Mouse (Mus musculus) neural tube, embryonic 12.5 days (tissue): ENCODE measurements around the gene Wfdc15b. TPM values are rescaled to one million over a fixed set of nuclear protein-coding genes. Genes with fewer than 3 reads are reported as not detected.

Experiments
- ATAC-seq: fragments of 200-750 bp; cut with Nextera tagmentation; 2 replicates; pipeline ENCODE4 v1.8.0; 2017; ENCODE audit warnings: low read depth, mild to moderate bottlenecking, moderate TSS enrichment, moderate library complexity; ENCODE audit not compliant: low FRiP score
- H3K27ac ChIP-seq: fragments of 300-500 bp; sonication (generic); 2 replicates; pipeline ENCODE4 v1.5.1; 2016
- H3K27me3 ChIP-seq: fragments of 300-500 bp; sonication (generic); replicated peaks from 2 replicates; pipeline ENCODE4 v1.6.1; 2016; ENCODE audit warnings: mild to moderate bottlenecking
- H3K36me3 ChIP-seq: fragments of 300-500 bp; sonication (generic); 2 replicates; pipeline ENCODE4 v1.6.1; 2016; ENCODE audit warnings: mild to moderate bottlenecking
- H3K4me1 ChIP-seq: fragments of 300-500 bp; sonication (generic); 2 replicates; pipeline ENCODE4 v1.6.1; 2016
- H3K4me2 ChIP-seq: fragments of 300-500 bp; sonication (generic); replicated peaks from 2 replicates; pipeline ENCODE4 v1.6.1; 2016; ENCODE audit warnings: mild to moderate bottlenecking
- H3K4me3 ChIP-seq: fragments of 300-500 bp; sonication (generic); 2 replicates; pipeline ENCODE4 v1.5.1; 2016
- H3K9ac ChIP-seq: fragments of 300-500 bp; sonication (generic); 2 replicates; pipeline ENCODE4 v1.6.1; 2016; ENCODE audit warnings: mild to moderate bottlenecking
- H3K9me3 ChIP-seq: fragments of 300-500 bp; sonication (generic); 2 replicates; pipeline ENCODE4 v1.6.1; 2016; ENCODE audit warnings: mild to moderate bottlenecking
- WGBS: fragments of 180-500 bp; shearing (Covaris S2); methylation state at CpG from one replicate; pipeline ENCODE4 v1.1.7; 2016; 5-methylcytosine and 5-hydroxymethylcytosine counted together
- polyA plus RNA-seq: library from polyadenylated mRNA; unstranded; fragments of >200 nt; fragmentation: Nextera tagmentation; extraction: Ambion mirVana; gene quantifications from 2 replicates; pipeline ENCODE4 v1.2.1, GENCODE M21; 2016

Gene Wfdc15b
- polyA plus RNA-seq, 1 experiment from 2014 or later: not detected

DNA sequence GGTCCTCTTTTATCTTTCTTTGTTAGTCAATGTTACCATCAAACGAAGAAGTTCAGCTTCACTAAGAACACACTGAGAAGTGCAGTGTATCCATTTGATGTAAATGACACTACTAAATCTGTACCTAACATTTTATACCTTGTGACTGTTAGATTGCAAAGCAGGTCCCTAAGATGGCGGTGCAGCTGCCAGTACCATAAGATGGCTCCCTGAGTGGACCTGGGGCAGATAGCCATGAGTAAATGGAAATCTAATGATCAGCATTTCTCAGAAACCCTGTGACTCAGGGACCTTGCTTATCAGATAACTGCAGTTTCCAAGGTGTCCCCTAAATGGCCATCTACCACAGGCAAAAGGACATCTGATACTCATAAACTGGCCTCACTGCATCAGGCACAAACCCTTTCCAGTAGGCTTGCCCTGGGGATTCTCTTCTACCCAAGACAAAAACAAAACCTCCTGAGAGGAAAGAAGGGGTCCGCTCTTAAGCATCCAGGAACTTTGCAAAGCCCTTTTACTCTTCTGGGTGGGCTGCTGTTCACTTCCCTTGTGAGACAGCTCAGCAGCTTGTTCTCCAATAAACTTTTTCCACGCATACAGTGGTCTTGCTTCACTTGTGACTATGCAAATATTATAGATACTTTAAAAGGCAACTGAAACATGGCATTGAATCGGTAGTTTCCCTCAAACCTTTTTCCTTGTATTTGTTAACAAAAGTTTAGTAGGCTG lies 25.3 kb downstream of the Wfdc15b start:
- H3K36me3 ChIP-seq: no peaks in the 10 kb centered on the region
- 87% methylated on average over 5 of the region's 5 CpGs for WGBS
- no peak overlapping the region for H3K4me2 ChIP-seq
- H3K27ac ChIP-seq: no peak overlapping the region
- H3K27me3 ChIP-seq: no peaks in the 10 kb centered on the region
- no peaks in the 10 kb centered on the region for H3K4me1 ChIP-seq
- no peaks in the 10 kb centered on the region for H3K9me3 ChIP-seq
- ATAC-seq: no peak
- H3K9ac ChIP-seq: no peak overlapping the region
- no peak overlapping the region for H3K4me3 ChIP-seq

DNA sequence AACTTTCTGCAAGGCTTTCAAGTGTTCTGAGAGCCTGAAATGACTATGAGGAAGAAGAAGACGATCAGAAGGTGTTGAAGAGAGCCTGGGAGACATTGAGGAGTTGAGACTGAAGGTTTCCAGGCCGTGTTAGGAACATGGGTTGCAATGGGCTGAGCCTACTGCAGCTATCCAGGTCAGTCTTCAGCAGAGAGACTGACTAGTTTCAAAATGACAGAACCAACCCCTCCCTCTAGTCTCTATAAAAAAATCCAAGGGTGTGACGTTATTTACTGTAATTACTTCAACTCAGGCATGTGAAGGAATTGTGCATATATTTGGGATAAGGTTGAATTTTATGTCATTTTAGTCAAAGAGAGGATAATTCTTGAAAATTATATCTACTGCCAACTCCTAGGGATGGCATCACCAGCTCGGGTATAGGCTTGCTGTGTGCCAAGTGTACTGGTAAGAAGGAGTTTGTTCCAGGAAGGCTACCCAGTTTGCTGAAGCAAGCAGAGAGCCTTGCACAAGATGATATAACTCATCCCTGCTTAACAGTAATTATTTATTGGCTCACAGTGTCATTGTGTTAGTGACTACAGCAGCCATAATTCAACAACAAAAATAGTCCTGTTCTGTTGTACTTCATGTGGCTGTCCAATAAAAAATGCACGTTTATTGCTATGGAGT lies 26.4 kb downstream of the Wfdc15b start:
- Histone ChIP-seq H3K4me3 (no peak overlapping the region), H3K36me3 (no peaks in the 10 kb centered on the region), H3K4me2 (no peak overlapping the region), H3K4me1 (no peaks in the 10 kb centered on the region), H3K27me3 (no peaks in the 10 kb centered on the region), H3K9me3 (no peaks in the 10 kb centered on the region), H3K27ac (no peak overlapping the region), H3K9ac (no peak overlapping the region)
- 85% methylated on average over 5 of the region's 5 CpGs for WGBS
- ATAC-seq: no peak

DNA sequence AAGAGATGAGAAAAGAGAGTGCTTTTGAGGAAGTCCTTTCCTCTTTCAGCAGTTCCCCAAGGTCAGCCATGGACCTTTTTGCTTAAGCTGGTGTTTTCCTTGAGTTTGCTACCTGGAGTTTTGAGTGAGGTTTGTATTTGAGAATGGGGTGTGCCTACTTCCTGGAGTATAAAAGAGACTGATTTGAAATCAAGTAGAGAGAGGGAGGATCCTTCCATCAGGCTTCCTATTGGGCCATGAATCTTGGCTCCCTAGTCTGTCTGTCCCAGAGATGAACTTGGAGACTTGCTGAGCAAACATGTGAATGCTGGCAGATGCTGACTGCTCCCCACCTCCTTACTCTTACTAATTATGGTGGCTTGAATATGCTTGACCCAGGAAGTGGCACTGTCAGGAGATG lies 29.2 kb downstream of the Wfdc15b start:
- H3K9ac ChIP-seq: no peak overlapping the region
- H3K27me3 ChIP-seq: no peaks in the 10 kb centered on the region
- H3K4me3 ChIP-seq: no peak overlapping the region
- no peaks in the 10 kb centered on the region for H3K36me3 ChIP-seq
- no peaks in the 10 kb centered on the region for H3K4me1 ChIP-seq
- ATAC-seq: no peak
- H3K9me3 ChIP-seq: no peaks in the 10 kb centered on the region
- H3K27ac ChIP-seq: no peak overlapping the region
- no peak overlapping the region for H3K4me2 ChIP-seq

DNA sequence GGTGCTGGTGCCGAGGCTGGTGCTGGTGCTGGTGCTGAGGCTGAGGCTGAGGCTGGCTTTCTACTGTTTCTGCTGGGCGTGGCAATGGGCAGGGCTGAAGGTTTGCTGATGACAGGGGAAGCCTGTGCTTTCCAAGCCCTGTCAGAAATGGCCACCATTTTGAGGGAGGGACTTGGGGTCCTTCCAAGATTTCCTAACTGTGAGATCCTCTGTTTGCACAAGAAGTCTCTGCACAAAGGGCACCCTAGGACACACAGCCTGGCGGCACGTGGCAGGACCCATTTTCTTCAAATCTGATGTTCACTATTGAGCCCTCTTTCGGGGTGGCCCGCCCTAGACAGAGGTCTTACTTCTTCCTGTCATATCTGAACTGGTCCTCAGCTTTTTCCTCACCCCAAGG lies 30.9 kb downstream of the Wfdc15b start, which contains the start of gene Wfdc12:
Gene Wfdc12, minus strand, starts transcription at position 33 of the 400 bp plus-strand sequence.
- H3K9me3 ChIP-seq: no peaks in the 10 kb centered on the region
- no peak within 1 kb of the TSS for H3K4me2 ChIP-seq
- no peaks in the 10 kb centered on the region for H3K27me3 ChIP-seq
- H3K27ac ChIP-seq: no peak within 1 kb of the TSS
- 89% methylated on average over 6 of the region's 6 CpGs for WGBS
- ATAC-seq: no peak
- H3K4me1 ChIP-seq: no peaks in the 10 kb centered on the region
- H3K9ac ChIP-seq: no peak within 1 kb of the TSS
- H3K36me3 ChIP-seq: no peaks in the 10 kb centered on the region
- no peak within 1 kb of the TSS for H3K4me3 ChIP-seq

DNA sequence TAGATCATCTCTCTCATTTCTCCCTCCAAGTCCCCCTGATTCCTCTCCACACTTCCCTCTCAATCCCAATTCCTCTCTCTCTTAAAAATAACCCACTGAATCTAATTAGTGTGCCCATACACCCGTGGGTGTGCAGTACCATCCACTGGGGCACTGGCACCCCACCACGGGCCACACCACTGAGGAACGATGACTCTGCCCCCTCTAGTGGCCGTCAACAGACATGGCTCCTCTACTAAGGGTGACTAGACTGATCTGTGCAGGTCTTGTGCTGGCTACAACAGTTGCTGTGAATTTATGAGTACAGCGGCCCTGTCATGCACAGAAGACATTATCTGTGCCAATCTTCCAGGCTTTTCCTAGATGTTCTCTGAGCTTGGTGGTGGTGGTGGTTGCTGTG lies 32.7 kb downstream of the Wfdc15b start:
- no peaks in the 10 kb centered on the region for H3K27me3 ChIP-seq
- no peaks in the 10 kb centered on the region for H3K9me3 ChIP-seq
- WGBS: 33% methylated on average over 5 of the region's 5 CpGs
- H3K4me3 ChIP-seq: no peak overlapping the region
- ATAC-seq: no peak
- no peaks in the 10 kb centered on the region for H3K4me1 ChIP-seq
- no peak overlapping the region for H3K9ac ChIP-seq
- no peak overlapping the region for H3K4me2 ChIP-seq
- no peak overlapping the region for H3K27ac ChIP-seq
- H3K36me3 ChIP-seq: no peaks in the 10 kb centered on the region

DNA sequence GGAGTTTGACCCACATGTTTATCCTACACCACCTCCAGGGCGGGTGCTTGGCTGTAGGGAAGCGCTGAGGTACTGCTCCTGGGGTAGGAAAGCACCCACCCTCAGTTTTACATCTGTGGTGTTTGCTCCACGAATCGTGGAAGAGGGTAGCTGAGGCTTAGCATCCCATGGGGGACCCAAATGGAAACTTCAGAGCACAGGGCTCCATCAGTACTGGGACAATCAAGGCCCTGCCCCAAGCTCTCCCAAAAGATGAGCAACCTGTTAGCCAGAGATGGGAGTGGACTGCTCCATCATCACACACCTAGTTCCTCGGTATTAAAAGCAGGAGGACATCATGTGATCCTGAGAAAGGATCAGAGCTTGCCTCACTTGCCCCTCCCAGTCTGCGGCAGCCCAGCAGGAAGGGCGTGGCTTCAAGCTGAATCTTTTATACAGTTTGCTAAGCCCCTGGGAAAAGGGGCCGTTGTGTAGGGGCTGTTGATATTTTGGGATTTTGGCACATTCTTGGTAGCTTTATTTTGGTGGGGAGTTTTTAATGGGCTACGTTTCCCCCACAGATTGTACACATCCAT lies 37.2 kb downstream of the Wfdc15b start:
- no peak for ATAC-seq
- H3K9me3 ChIP-seq: no peaks in the 10 kb centered on the region
- WGBS: 49% methylated on average over 9 of the region's 9 CpGs
- H3K4me2 ChIP-seq: no peak overlapping the region
- no peak overlapping the region for H3K9ac ChIP-seq
- H3K27me3 ChIP-seq: no peaks in the 10 kb centered on the region
- no peaks in the 10 kb centered on the region for H3K4me1 ChIP-seq
- no peak overlapping the region for H3K27ac ChIP-seq
- no peak overlapping the region for H3K4me3 ChIP-seq
- H3K36me3 ChIP-seq: no peaks in the 10 kb centered on the region

DNA sequence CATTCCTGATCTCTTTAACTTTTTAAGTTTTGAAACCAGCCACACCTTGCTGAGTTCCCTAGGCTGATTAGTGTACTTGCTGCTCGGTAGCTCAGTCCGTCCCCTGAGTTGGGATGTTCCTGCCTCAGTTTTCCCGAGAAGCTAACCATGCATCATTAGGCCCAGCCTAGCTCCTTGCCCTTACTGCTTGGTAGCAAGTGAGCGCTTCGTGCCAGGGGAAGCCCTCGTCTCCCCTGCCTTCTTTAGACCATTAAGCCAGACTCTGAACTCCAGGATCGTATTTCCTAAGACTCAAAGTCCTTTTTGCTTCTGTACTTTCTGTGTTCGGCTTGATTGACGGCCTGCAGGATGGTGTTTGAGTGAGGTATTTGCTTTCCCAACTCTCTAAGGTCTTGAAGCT lies 38.1 kb downstream of the Wfdc15b start:
- no peak overlapping the region for H3K4me2 ChIP-seq
- no peaks in the 10 kb centered on the region for H3K36me3 ChIP-seq
- H3K27ac ChIP-seq: no peak overlapping the region
- H3K27me3 ChIP-seq: peaks cover 3% of the 10 kb centered on the region; the same call in 1 of the 2 replicates
- H3K4me1 ChIP-seq: no peaks in the 10 kb centered on the region
- 79% methylated on average over 9 of the region's 9 CpGs for WGBS
- no peaks in the 10 kb centered on the region for H3K9me3 ChIP-seq
- H3K4me3 ChIP-seq: no peak overlapping the region
- no peak overlapping the region for H3K9ac ChIP-seq
- ATAC-seq: no peak

DNA sequence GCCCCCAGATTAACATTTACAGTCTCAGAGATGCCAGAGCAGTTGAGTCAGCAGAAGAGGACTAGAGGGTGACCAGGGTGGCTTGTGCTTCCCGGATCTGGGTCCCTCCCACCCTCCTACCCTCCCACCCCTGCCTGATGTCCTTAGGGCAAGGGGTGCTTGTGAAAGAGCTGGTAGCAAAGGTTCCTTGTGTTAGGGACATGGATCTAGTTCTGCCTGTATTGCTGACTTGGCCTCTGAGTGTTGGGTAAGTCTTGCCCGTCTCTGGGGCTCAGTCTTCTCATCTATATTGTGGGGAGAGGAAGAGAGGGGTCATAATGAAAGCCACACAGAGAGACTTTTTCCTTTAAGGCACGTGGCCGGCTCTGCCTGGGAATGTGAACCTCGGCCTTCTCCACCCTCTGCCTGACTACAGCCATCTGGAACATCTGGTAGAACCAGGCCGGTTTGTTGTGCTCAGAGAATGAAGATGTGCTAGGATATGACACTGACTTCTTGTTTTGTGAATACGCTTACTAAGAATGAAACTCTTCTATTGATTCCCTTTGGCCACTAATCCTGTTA lies 38.7 kb downstream of the Wfdc15b start, which contains the start of gene Wfdc5:
Gene Wfdc5, minus strand, starts transcription at position 51 of the 564 bp plus-strand sequence.
- ATAC-seq: no peak
- WGBS: 84% methylated on average over 7 of the region's 7 CpGs

DNA sequence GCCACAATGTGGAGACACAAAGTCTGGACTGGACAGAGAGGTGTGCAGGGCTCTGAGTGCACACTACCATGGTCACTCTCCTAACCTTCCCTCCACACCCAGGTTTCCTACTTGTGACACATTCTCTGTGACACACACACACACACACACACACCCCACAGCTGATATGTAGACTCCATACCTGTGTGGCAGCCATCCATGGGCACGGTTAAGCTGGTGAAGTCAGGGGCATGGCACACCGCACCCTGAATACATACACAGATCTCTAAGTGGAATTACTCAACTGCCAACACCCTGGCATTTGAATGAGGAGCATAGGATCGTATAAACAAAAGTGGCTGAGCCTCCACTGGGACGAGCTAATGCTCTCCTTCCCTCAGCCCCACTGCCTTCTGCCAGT lies 40.7 kb downstream of the Wfdc15b start:
- peaks cover 3% of the 10 kb centered on the region; the same call in 1 of the 2 replicates for H3K27me3 ChIP-seq
- WGBS: 91% methylated on average over 4 of the region's 4 CpGs
- H3K27ac ChIP-seq: no peak overlapping the region
- H3K4me1 ChIP-seq: no peaks in the 10 kb centered on the region
- H3K9ac ChIP-seq: no peak overlapping the region
- no peaks in the 10 kb centered on the region for H3K36me3 ChIP-seq
- ATAC-seq: no peak
- no peaks in the 10 kb centered on the region for H3K9me3 ChIP-seq
- no peak overlapping the region for H3K4me2 ChIP-seq
- no peak overlapping the region for H3K4me3 ChIP-seq

More for the DNA sequence above, 38.7 kb downstream of the Wfdc15b start, which contains the start of gene Wfdc5:
- Histone ChIP-seq H3K36me3 (no peaks in the 10 kb centered on the region), H3K4me2 (no peak within 1 kb of the TSS), H3K4me1 (no peaks in the 10 kb centered on the region), H3K9me3 (no peaks in the 10 kb centered on the region), H3K9ac (no peak within 1 kb of the TSS), H3K27ac (no peak within 1 kb of the TSS), H3K27me3 (peaks cover 3% of the 10 kb centered on the region; the same call in 1 of the 2 replicates), H3K4me3 (no peak within 1 kb of the TSS)

DNA sequence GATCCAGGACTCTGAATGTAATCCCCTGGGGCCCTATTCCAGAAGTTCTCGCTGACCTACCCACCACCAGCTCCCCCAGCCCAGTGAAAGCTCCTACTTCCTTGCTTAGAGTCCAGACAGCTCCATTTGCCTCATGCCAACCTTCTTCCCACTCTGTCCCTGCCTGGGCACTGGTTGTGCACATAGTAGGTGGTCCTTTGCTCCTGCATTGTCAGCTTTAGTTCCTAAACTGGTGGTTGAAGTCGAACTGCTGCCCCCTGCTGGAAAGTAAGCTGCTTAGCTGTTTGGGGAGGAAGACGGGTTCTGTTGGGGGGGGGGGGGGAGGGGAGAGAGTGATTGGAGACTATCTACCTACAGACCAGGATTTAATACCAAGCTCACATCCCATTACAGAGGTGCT lies 41.3 kb downstream of the Wfdc15b start:
- Histone ChIP-seq H3K27ac (no peak overlapping the region), H3K9ac (no peak overlapping the region), H3K4me3 (no peak overlapping the region), H3K9me3 (no peaks in the 10 kb centered on the region), H3K36me3 (no peaks in the 10 kb centered on the region), H3K27me3 (peaks cover 3% of the 10 kb centered on the region; the same call in 1 of the 2 replicates), H3K4me2 (no peak overlapping the region), H3K4me1 (no peaks in the 10 kb centered on the region)
- no peak for ATAC-seq
- 44% methylated on average over 3 of the region's 3 CpGs for WGBS

DNA sequence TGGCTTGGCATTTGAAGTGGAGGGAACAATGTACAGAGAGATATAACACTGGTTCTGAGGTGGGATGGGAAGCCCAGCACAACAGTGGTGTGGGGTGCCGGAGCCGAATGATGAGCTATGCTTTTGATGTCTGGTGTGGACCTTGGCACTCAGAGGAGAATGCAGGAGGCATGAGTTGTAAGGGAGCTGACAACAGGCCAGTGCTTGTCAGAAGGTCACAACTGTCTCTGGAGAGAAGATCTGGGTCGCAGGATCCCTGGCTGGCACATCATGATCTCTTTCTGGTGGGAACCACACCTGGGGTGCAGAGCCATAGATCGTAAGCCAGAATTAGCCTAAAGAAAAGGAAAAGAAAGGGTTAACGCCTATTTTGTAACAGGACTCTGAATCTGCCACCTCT lies 43.6 kb downstream of the Wfdc15b start:
- H3K27ac ChIP-seq: no peak overlapping the region
- no peak for ATAC-seq
- no peaks in the 10 kb centered on the region for H3K4me1 ChIP-seq
- WGBS: 84% methylated on average over 5 of the region's 5 CpGs
- no peak overlapping the region for H3K9ac ChIP-seq
- H3K27me3 ChIP-seq: peaks cover 12% of the 10 kb centered on the region; the same call in 1 of the 2 replicates
- no peak overlapping the region for H3K4me3 ChIP-seq
- H3K9me3 ChIP-seq: no peaks in the 10 kb centered on the region
- no peak overlapping the region for H3K4me2 ChIP-seq
- no peaks in the 10 kb centered on the region for H3K36me3 ChIP-seq

DNA sequence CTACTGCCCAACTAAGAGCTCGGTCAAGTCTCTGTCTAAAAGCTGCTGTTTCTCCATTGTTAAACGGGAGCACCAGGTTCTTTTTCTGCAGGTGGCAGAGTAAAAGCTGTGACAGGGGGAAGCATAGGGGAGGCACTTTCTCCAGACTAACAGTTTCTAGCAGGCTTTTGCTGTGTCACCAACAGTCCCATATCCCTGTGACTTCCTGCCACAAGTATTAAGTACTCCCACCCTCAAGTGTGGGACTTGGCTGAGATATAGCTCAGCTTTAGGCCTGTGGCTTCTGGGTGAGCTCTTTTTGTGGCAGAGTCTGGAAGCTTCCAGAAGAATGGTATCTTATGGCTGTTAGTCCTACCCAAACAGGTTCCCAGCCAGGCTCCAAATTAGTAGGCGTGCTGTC lies 45.6 kb downstream of the Wfdc15b start:
- Histone ChIP-seq H3K9me3 (no peaks in the 10 kb centered on the region), H3K27ac (no peak overlapping the region), H3K4me2 (no peak overlapping the region), H3K9ac (no peak overlapping the region), H3K4me1 (peaks cover 9% of the 10 kb centered on the region), H3K36me3 (no peaks in the 10 kb centered on the region), H3K4me3 (no peak overlapping the region), H3K27me3 (peaks cover 26% of the 10 kb centered on the region)
- no peak for ATAC-seq
- WGBS: 86% methylated on average over 3 of the region's 3 CpGs
